Mouse (Mus musculus) CD8-positive naive resting alpha-beta T cell, adult 2 months (primary cell): ENCODE data around the gene Vmn1r214.

Source experiments
- DNase-seq, 2 experiments: peaks; one replicate each; pipeline ENCODE4 v3.0.0; 2022; ENCODE audit warnings: low read depth in 2 of 2, low spot score in 2 of 2

Vmn1r214 gene

DNA sequence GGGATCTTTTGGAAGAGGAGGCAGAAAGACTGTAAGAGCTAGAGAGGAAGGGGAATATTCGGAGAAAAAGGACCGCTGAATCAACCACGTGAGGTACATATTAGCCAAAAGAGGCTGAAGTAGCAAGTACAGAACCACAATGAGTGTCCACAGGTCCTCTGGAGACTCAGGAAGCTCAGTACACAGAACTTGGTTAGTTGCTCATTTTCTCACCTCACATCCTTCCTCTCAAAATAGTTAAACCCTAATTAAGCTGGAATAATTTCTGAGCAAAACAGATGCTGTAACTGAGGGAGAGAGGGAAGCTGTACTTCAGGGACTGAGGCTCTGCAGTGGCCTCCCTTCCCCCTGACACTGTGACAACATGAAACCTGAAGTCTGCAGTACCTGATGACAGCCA, at the start of gene Vmn1r214:
TSS of gene Vmn1r214 (plus strand) at position 301 of the 400 bp plus-strand sequence.
- no peak for DNase-seq

DNA sequence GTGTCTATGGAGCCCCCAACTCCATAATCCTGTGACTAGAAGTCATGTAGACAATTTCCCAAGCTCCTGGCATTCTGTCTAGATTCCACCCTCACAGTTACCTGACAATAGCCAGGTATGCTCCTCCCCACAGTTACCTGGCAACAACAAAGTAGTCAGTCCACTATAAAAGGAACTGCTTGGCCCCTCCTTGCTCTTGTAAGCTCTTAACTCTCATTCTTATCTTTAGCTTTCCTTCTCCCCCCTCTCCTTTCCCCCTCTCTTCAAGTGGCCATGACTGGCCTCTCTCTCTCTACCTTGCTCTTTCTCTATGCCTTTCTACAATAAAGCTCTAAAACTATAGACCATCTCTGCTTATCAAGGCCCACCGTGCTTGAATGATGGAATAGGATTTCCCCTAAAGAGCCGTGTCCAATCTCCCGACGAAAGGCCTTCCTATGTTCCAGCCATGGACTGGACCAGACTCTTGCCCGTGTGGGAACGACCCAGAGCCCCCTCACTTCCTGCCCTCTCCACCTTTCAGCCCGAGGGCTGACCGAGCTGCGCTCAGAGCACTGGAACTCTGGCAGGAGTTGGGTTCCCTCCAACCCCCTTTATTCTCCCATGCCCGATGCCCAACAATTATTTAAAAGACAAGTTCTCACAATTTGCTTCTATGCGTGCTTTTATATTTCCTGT, 39.9 kb upstream of the Vmn1r214 start:
- DNase-seq, result no peak

DNA sequence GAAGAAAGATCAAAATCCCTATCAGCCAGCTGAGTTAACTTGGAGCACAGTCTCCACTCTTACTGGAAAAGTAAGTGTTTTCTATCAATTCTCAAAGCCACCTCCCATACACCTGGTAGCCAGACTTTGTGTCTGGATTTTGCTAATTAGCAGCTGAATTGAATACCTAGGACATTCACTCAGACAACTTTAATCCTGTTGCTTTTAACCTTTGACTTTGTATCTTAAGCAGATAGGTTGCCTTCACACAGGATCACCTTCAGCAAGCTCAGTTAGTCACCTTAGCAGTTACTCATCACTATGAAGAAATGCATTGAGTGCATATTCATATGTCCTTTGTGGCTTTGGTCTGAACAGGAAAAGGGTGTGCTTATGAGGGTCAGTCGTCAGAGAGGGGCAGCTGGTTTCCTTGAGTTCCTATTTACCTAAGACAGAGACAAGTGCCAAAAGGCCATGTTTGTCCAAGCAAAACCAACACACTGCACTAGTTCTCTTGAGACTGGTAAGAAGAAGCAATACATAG, 38.0 kb upstream of the Vmn1r214 start:
- DNase-seq, result no peak

DNA sequence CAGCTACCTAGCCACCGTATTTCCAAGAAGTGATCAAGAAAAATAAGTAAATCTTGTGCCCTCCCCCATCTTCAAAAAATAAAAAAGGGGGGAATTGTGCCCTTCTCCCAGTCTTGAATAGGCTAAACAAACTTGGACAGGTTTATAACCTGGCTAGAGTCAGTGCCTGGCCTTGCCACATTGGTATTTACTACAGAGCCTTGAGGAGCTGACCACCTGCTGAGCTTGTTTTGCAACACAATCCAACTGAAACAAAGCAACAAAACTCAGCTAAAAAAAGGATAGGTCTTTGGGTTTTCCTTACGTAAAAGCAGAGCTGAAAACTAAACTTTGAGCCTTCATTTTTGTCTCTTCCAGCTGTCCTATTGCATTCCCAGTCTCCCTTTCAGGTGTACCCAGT, 37.5 kb upstream of the Vmn1r214 start:
- DNase-seq, result no peak

DNA sequence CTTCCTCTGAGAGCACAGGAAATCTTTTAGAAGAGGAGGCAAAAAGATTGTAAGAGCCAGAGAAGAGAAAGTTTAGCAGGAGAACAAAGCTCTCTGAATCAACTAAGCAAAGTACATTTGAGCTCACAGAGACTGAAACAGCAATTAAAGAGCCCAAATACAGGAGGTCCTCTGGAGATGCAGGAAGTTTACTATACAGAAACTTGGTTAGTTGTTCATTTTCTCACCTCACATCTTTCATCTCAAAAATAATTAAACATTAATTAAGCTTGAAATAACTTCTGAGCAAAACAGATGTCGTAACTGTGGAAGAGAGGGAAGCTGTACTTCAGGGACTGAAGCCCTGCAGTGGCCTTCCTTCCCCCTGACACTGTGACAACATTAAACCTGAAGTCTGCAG, 22.9 kb upstream of the Vmn1r214 start, which contains the start of gene Vmn1r213:
TSS of gene Vmn1r213 (plus strand) at position 301 of the 400 bp plus-strand sequence.
- no peak for DNase-seq

DNA sequence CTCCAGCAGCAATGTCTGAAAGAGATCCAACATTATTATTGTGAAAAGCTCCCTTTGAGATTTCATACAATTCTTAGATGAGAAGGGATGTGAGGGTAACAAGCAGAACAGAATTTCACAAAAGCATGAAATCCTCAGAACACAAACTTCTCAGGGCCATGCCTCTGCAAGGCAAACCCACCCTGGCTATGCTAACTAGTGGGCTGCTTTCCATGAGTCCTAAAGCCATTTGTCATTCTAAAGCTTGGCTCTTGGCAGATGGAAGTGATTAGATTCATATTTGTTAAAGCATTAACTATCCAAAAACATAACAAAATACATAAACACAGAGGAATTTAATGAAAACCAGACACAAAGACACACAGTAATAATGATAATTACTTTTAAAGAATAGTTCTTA, 12.1 kb upstream of the Vmn1r214 start:
- no peak for DNase-seq

DNA sequence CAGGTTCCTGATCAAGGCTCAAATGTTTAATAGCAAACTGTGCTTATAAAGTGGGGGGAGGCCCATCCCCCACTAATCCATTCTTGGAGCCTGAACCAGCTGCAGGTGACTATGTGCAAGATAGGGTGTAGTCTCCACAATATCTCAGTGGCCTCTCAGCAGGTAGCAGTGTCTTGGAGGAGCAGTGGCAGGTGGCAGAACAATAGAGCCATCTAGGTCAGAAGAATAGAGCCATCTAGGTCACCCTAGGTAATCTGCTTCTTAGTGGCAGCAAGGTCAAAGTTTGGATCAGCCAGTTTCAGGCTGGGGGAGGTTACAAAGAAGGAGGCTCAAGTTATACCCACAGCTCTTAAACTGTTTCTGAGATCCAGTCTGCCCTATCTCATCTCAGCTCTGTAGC, 5.4 kb upstream of the Vmn1r214 start:
- DNase-seq, result no peak

DNA sequence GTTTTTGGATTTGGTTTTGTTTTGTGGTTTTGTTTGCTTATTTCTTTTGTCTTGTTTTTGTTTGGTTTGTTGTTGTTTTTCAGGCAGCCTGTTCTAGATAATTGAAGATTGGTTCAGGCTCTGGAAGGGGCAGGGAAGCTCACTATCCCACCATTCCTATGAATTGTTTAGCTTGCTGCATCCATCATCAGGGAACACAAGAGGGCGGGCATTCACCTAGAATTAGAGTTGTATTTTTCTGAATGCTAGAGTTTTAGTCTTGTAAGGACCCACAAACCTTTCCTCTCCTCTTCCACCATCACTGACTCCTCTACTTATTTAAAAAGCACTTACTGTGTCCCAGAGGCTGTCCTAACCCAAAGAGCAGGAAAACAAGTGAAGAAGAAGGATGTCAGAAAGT, 27.6 kb downstream of the Vmn1r214 start:
- no peak for DNase-seq

DNA sequence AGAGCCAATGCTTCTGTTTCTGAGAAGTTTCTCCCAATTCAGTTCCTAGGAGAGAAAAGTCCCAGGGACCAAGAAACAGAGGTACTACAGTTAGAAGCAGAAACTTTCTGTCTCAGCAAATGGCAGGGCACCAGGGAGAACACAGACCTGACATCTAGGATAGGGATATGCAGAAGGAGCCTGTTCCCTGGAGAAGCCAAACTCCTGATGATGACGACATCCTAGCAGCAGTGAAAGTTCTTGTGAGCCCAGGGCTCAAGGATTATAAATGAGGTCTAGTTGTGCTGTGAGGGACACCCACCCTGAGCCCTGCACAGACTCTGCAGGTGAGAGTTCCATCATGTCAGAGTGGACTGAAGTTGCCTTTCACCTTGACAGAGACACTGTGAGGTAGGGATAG, 37.5 kb downstream of the Vmn1r214 start, which contains the start of gene Vmn1r215:
TSS of gene Vmn1r215 (plus strand) at position 301 of the 400 bp plus-strand sequence.
- no peak for DNase-seq

DNA sequence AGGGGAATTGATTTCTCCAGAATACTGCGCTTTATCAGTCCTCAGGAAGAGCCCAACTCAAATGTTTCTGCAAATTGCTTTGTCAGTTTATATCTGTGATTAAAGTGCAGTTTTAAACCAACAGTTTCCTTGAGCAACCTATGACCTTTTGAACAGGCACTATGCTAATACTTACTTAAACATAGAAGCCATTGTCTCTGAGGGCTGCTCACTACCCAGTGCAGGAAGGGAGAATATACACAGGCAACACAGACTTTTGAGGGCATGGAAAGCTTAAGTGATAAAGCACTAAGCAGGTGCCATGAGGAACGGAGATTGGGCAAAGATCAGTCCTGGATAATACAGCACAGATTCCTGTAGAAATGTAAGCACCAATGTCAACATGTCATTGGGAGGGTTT, 39.1 kb downstream of the Vmn1r214 start:
- no peak for DNase-seq
